Mouse (Mus musculus) heart, postnatal 0 days (tissue): ENCODE results near the gene Plekhg3. TPM values are rescaled to one million over a fixed set of nuclear protein-coding genes. Genes with fewer than 3 reads are reported as not detected.

Experiments used
- ATAC-seq: fragments of 200-750 bp; cut with Nextera tagmentation; 2 replicates; pipeline ENCODE4 v1.8.0; 2017; ENCODE audit warnings: low read depth, moderate number of reproducible peaks, moderate library complexity; ENCODE audit not compliant: insufficient read depth
- DNase-seq: peaks from one replicate; pipeline ENCODE4 v3.0.0-alpha.2; 2016; ENCODE audit warnings: low spot score
- H3K27ac ChIP-seq: fragments of 300-500 bp; sonication (generic); 2 replicates; pipeline ENCODE4 v1.5.1; 2014; ENCODE audit warnings: low read depth, mild to moderate bottlenecking
- H3K27me3 ChIP-seq: fragments of 300-500 bp; sonication (generic); 2 replicates; pipeline ENCODE4 v1.6.1; 2014; ENCODE audit warnings: low read length, mixed read lengths; ENCODE audit not compliant: control insufficient read depth, insufficient read depth
- H3K36me3 ChIP-seq: fragments of 300-500 bp; sonication (generic); replicated peaks from 2 replicates; pipeline ENCODE4 v1.6.1; 2014; ENCODE audit warnings: low read length, mixed read lengths; ENCODE audit not compliant: control insufficient read depth, insufficient read depth
- H3K4me1 ChIP-seq: fragments of 300-500 bp; sonication (generic); 2 replicates; pipeline ENCODE4 v1.6.1; 2014; ENCODE audit warnings: antibody characterized with exemption; ENCODE audit not compliant: control insufficient read depth, insufficient read depth
- H3K4me2 ChIP-seq: fragments of 300-500 bp; sonication (generic); 2 replicates; pipeline ENCODE4 v1.6.1; 2014; ENCODE audit warnings: low read depth, mild to moderate bottlenecking, low read length, moderate library complexity
- H3K4me3 ChIP-seq: fragments of 300-500 bp; sonication (generic); 2 replicates; pipeline ENCODE4 v1.5.1; 2014; ENCODE audit warnings: low read depth, low read length
- H3K9ac ChIP-seq: fragments of 300-500 bp; sonication (generic); replicated peaks from 2 replicates; pipeline ENCODE4 v1.6.1; 2014; ENCODE audit warnings: low read depth, low read length, mixed read lengths
- H3K9me3 ChIP-seq: fragments of 300-500 bp; sonication (generic); replicated peaks from 2 replicates; pipeline ENCODE4 v1.6.1; 2016; ENCODE audit warnings: low read length; ENCODE audit not compliant: control insufficient read depth
- CTCF ChIP-seq: IDR thresholded peaks from 2 replicates; pipeline ENCODE4 v1.5.1; 2016; ENCODE audit warnings: antibody characterized with exemption, control low read depth, low read depth
- EP300 ChIP-seq: IDR thresholded peaks from 2 replicates; pipeline ENCODE4 v1.6.1; 2016; ENCODE audit warnings: antibody characterized with exemption, low read depth
- WGBS: fragments of 180-500 bp; shearing (Covaris S2); extraction: QIAGEN DNeasy Blood & Tissue Kit; methylation state at CpG from one replicate; pipeline ENCODE4 v1.1.7; 2014; 5-methylcytosine and 5-hydroxymethylcytosine counted together
- polyA plus RNA-seq: library from polyadenylated mRNA; unstranded; fragments of >200 nt; fragmentation: Nextera tagmentation; extraction: Ambion mirVana; gene quantifications from 2 replicates; pipeline ENCODE4 v1.2.1, GENCODE M21; 2015
- total RNA-seq: library from RNA; depleted of rRNA; stranded (reverse); fragments of >200 nt; gene quantifications from 2 replicates; pipeline ENCODE4 v1.2.3, GENCODE M21; 2014; ENCODE audit warnings: low replicate concordance

The Plekhg3 gene
- total and polyA plus RNA-seq, 2 experiments from 2014 or later: 3.7 to 21.7 TPM

DNA sequence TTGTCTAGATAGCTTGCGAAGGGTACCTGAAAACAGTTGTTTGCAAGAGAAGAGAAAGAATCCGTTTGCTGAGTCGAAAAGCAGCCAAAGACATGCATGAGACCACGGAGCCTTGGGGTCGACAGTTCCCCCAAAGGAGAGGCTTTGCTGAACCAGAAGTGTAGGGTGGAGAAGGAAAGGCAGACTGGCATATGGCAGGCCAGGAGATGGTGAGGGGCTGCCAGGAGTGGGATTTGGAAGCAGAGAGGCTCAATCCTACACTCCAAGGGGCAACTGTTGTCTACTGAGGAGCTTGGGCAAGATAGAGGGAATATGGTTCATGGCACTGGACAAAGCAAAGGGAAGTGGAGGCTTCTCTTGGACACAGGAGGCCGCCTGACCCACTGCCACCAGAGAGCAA is 62.6 kb downstream of the Plekhg3 start:
- H3K36me3 ChIP-seq: 0 out of 2 replicates have a peak, but pooled peaks cover 8% of the 10 kb centered on the region
- no peak overlapping the region for H3K9ac ChIP-seq
- no peaks in the 10 kb centered on the region for H3K27me3 ChIP-seq
- H3K9me3 ChIP-seq: no peaks in the 10 kb centered on the region
- H3K27ac ChIP-seq: no peak overlapping the region
- no peak overlapping the region for H3K4me3 ChIP-seq
- no peak overlapping the region for H3K4me2 ChIP-seq
- ATAC-seq: no peak
- no peak for TF ChIP-seq CTCF
- DNase-seq: no peak
- H3K4me1 ChIP-seq: no peaks in the 10 kb centered on the region
- WGBS: 85% methylated on average over 6 of the region's 6 CpGs

- Histone ChIP-seq H3K4me2 (no peak overlapping the region), H3K36me3 (peaks cover 13% of the 10 kb centered on the region; the same call in 1 of the 2 replicates), H3K9me3 (no peaks in the 10 kb centered on the region), H3K27me3 (no peaks in the 10 kb centered on the region), H3K9ac (no peak overlapping the region), H3K4me1 (no peaks in the 10 kb centered on the region), H3K4me3 (no peak overlapping the region), H3K27ac (peak overlapping the region; percentile 49)
- peak; percentile 68 for DNase-seq
- peak; percentile 61 for ATAC-seq
- no peak for TF ChIP-seq CTCF
- TF ChIP-seq EP300: no peak
- 8% methylated on average over 7 of the region's 7 CpGs for WGBS
These were observed 63.2 kb downstream of the Plekhg3 start for GRCm38 (mm10) chr12:76593839-76594322.

GRCm38 (mm10) chr12:76594556-76594955 is 63.9 kb downstream of the Plekhg3 start:
- no peaks in the 10 kb centered on the region for H3K4me1 ChIP-seq
- ATAC-seq (no peak), DNase-seq (no peak)
- no peak overlapping the region for H3K9ac ChIP-seq
- H3K4me3 ChIP-seq: no peak overlapping the region
- H3K9me3 ChIP-seq: no peaks in the 10 kb centered on the region
- TF ChIP-seq EP300 (no peak), CTCF (no peak)
- peak overlapping the region; percentile 49 for H3K27ac ChIP-seq
- H3K27me3 ChIP-seq: no peaks in the 10 kb centered on the region
- peaks cover 20% of the 10 kb centered on the region; the same call in 1 of the 2 replicates for H3K36me3 ChIP-seq
- no peak overlapping the region for H3K4me2 ChIP-seq
- WGBS: 68% methylated on average over 3 of the region's 3 CpGs

GRCm38 (mm10) chr12:76595830-76596229 is 65.1 kb downstream of the Plekhg3 start:
- no peak overlapping the region for H3K4me2 ChIP-seq
- ATAC-seq (no peak), DNase-seq (no peak)
- H3K4me1 ChIP-seq: no peaks in the 10 kb centered on the region
- TF ChIP-seq EP300 (no peak), CTCF (no peak)
- no peaks in the 10 kb centered on the region for H3K9me3 ChIP-seq
- H3K4me3 ChIP-seq: no peak overlapping the region
- 76% methylated on average over 2 of the region's 2 CpGs for WGBS
- no peaks in the 10 kb centered on the region for H3K27me3 ChIP-seq
- no peak overlapping the region for H3K9ac ChIP-seq
- no peak overlapping the region for H3K27ac ChIP-seq
- H3K36me3 ChIP-seq: peaks cover 21% of the 10 kb centered on the region; the same call in 1 of the 2 replicates

DNA sequence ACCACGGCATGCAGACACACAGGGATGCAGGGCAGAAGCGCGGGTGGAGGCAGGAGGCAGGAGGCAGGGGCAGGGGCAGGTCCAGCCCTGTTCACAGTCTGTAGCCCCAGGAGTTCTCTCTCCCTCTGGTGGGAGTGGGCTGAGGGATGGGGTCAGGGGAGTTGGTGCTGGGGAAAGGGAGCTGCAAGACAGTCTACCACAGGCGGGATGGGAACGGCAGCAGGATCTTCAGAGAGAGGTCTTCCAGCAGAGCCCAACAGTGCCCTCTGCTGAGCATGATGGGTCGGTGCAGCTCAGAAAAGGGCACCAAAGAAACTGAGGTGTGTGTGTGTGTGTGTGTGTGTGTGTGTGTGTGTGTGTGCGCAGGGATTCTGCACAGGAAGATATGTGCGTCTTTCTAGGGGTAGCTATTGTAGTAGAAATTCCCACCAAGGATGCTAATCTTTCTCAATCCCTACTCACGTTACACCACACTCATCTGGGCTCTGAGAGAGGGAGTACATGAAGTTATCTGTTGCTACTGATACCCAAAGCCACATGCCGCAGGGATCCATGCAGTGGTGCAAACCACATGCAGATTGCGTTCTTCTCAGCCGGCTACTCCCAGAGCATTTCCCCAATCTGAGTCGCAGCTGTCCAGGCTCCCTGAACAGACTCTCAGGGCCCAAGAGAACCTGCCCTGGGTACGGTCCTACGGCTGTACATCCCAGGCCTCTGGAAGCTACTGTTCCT is 65.8 kb downstream of the Plekhg3 start:
- H3K4me3 ChIP-seq: no peak overlapping the region

More for the DNA sequence above, 65.8 kb downstream of the Plekhg3 start:
- Histone ChIP-seq H3K4me2 (no peak overlapping the region), H3K27me3 (no peaks in the 10 kb centered on the region), H3K9me3 (no peaks in the 10 kb centered on the region), H3K27ac (no peak overlapping the region), H3K36me3 (peaks cover 23% of the 10 kb centered on the region; the same call in 1 of the 2 replicates), H3K4me1 (no peaks in the 10 kb centered on the region), H3K9ac (no peak overlapping the region)
- DNase-seq: peak; percentile 60
- ATAC-seq: 0 out of 2 replicates have a peak, but pooled peaks have one; percentile 6
- TF ChIP-seq EP300: no peak
- peak; percentile 89 for TF ChIP-seq CTCF
- WGBS: 51% methylated on average over 15 of the region's 15 CpGs
